Mouse (Mus musculus) olfactory bulb, adult 2 months (tissue): ENCODE measurements around the gene H2-Q10.

Experiments used
- CTCF ChIP-seq: fragments of 200-500 bp; IDR thresholded peaks from 2 replicates; pipeline ENCODE4 v1.5.1; 2012; ENCODE audit warnings: low read depth, mild to moderate bottlenecking, low read length, moderate library complexity; ENCODE audit not compliant: insufficient read depth
- POLR2A ChIP-seq: fragments of 200-500 bp; IDR thresholded peaks from 2 replicates; pipeline ENCODE4 v1.6.1; 2012; ENCODE audit warnings: mild to moderate bottlenecking, low read depth, low read length, moderate library complexity; ENCODE audit not compliant: insufficient read depth

DNA sequence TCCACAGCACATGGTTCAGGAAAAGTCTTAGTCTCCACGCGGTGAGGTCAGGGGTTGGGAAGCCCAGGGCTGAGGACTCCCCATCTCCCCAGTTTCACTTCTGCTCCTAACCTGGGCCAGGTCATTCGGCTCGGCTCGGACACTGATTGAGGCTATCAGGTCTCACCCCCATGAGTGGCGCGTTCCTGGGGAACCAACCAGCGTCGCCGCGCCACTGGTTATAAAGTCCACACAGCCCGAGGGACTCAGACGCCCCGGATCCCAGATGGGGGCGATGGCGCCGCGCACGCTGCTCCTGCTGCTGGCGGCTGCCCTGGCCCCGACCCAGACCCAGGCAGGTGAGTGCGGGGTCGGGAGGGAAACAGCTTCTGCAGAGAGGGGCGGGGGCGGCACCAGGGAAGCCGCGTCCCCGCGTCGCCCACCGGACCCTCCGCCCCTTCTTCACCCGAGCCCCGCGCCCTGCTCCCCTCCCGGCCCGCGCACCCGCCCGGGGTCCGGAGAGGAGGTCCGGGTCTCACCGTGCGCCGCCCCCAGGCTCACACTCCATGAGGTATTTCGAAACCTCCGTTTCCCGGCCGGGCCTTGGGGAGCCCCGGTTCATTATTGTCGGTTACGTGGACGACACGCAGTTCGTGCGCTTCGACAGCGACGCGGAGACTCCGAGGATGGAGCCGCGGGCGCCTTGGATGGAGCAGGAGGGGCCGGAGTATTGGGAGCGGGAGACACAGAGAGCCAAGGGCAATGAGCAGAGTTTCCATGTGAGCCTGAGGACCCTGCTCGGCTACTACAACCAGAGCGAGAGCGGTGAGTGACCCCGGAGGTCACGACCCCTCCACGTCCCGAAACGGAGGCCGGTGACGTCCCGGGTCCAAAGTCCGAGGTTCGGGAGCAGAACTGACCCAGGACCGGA, at the start of gene H2-Q10:
- TF ChIP-seq CTCF (no peak), POLR2A (no peak)
